Mouse (Mus musculus): ENCODE measurements around the gene Rhbdd3. TPM values are rescaled to one million over a fixed set of nuclear protein-coding genes. Genes with fewer than 3 reads are reported as not detected.

The Rhbdd3 gene
- polyA plus RNA-seq, 1 experiment from 2014 or later = 31.6 TPM

DNA sequence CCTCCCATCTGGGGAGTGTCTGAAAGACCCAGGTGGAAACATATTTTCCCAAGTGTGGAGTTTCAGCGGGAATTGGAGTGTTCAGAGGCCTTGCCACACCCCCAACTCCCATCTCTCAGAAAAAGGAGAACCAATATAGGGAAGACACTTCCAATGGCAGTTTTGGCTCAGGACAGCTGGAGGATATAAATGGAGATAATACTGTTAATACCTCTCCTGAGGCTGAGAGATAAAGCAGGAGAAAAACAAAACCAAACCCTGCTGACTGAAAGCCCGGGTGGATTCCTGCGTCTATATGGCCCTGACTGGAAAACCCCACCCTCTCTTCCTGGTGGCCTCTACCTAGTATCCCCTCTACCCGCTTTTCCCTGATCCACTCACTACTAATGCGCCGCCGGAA lies 3.7 kb downstream of the Rhbdd3 start:
- Histone ChIP-seq H3K4me3 (no peak overlapping the region), H3K4me1 (peaks cover 19% of the 10 kb centered on the region), H3K4me2 (replicated peaks) (no peak overlapping the region), H3K27ac (replicated peaks) (no peak overlapping the region), H3K9me3 (no peaks in the 10 kb centered on the region), H3K27me3 (no peaks in the 10 kb centered on the region), H3K9ac (replicated peaks) (no peak overlapping the region), H3K36me3 (0 out of 2 replicates have a peak, but pooled peaks cover 3% of the 10 kb centered on the region)
- WGBS = 91% methylated on average over 7 of the region's 7 CpGs
- no peak for ATAC-seq (replicated peaks)

DNA sequence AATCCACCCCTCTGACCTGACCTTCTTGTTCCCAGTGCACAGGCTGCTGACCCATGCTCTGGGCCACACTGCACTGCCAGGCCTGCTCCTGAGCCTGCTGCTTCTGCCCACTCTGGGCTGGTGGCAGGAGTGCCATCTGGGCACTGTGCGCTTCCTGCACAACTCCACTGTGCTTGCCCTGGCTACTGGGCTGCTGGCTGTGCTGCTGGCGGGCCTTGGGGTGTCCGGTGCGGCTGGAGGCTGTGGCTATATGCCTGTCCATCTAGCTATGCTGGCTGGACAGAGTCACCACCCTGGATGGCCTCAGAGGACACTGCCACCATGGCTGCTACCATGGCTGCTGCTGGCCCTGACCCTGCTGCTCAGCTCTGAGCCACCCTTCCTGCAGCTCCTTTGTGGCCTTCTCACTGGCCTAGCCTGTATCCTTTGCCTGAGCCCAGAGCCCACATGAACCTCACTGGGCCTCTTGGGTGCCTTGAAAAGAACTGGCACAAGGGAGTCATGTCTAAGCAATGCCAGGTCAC lies 5.3 kb downstream of the Rhbdd3 start:
- Histone ChIP-seq H3K4me1 (peaks cover 16% of the 10 kb centered on the region), H3K4me2 (replicated peaks) (no peak overlapping the region), H3K4me3 (no peak overlapping the region), H3K9ac (replicated peaks) (no peak overlapping the region), H3K27ac (replicated peaks) (no peak overlapping the region), H3K36me3 (0 out of 2 replicates have a peak, but pooled peaks cover 3% of the 10 kb centered on the region), H3K27me3 (no peaks in the 10 kb centered on the region), H3K9me3 (no peaks in the 10 kb centered on the region)
- WGBS = 99% methylated on average over 4 of the region's 4 CpGs
- ATAC-seq (replicated peaks) = no peak

GRCm38 (mm10) chr11:5109441-5109840 lies 10.7 kb downstream of the Rhbdd3 start:
- H3K4me2 ChIP-seq (replicated peaks) = no peak overlapping the region
- H3K27me3 ChIP-seq = no peaks in the 10 kb centered on the region
- H3K9me3 ChIP-seq = no peaks in the 10 kb centered on the region
- WGBS = 71% methylated on average over 8 of the region's 8 CpGs
- no peak overlapping the region for H3K4me3 ChIP-seq
- H3K36me3 ChIP-seq = no peaks in the 10 kb centered on the region
- ATAC-seq (replicated peaks) = no peak
- H3K4me1 ChIP-seq = 0 out of 2 replicates have a peak, but pooled peaks cover 4% of the 10 kb centered on the region
- no peak overlapping the region for H3K9ac ChIP-seq (replicated peaks)
- no peak overlapping the region for H3K27ac ChIP-seq (replicated peaks)

DNA sequence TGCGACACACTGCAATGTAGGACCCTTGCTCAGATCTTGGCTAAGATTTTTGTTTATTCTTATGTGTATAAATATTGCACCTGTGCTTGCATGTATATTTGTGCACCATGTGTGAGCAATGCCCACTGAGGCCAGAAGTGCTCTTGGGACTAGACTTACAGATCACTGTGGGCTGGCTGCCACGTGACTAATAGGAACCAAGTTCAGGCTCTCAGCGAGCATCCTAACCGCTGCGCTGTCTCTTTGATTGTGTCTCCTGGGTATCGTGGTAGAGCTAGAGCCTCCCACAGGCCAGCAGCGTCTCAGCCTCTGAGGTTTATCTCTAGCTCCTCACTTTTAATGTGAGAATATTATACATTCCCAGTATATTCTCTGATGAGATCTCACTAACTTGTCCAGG lies 14.9 kb downstream of the Rhbdd3 start:
- H3K4me1 ChIP-seq = 0 out of 2 replicates have a peak, but pooled peaks cover 4% of the 10 kb centered on the region
- H3K4me3 ChIP-seq = no peak overlapping the region
- WGBS = 83% methylated on average over 7 of the region's 7 CpGs

GRCm38 (mm10) chr11:5114931-5115581 lies 16.3 kb downstream of the Rhbdd3 start:
- Histone ChIP-seq H3K4me2 (replicated peaks) (no peak overlapping the region), H3K4me1 (0 out of 2 replicates have a peak, but pooled peaks cover 4% of the 10 kb centered on the region), H3K27me3 (no peaks in the 10 kb centered on the region), H3K4me3 (no peak overlapping the region), H3K36me3 (no peaks in the 10 kb centered on the region), H3K27ac (replicated peaks) (no peak overlapping the region), H3K9me3 (no peaks in the 10 kb centered on the region), H3K9ac (replicated peaks) (no peak overlapping the region)
- ATAC-seq (replicated peaks) = peak; percentile 38
- 28% methylated on average over 13 of the region's 13 CpGs for WGBS

More for the DNA sequence above, 14.9 kb downstream of the Rhbdd3 start:
- Histone ChIP-seq H3K36me3 (no peaks in the 10 kb centered on the region), H3K9me3 (no peaks in the 10 kb centered on the region), H3K4me2 (replicated peaks) (no peak overlapping the region), H3K27ac (replicated peaks) (no peak overlapping the region), H3K9ac (replicated peaks) (no peak overlapping the region), H3K27me3 (no peaks in the 10 kb centered on the region)
- no peak for ATAC-seq (replicated peaks)

DNA sequence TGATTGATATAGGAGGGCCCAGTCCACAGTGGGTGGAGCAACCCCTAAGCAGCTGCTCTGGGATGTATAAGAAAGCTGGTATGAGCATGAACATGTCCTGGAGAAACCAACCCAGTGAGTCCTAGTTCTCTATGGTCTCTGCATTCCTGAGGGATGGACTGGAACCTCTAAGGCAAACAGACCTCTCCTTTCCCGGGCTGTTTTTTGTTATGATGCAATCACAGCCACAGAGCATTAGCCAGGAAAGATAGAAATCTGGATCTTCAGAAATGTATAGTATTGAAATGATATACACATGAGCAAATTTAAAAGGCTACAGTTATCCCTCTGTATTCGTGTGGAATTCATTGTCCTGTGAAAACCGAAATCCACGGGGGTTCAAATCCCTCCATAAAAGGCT lies 27.0 kb downstream of the Rhbdd3 start:
- H3K4me1 ChIP-seq = peaks cover 17% of the 10 kb centered on the region
- no peaks in the 10 kb centered on the region for H3K9me3 ChIP-seq
- ATAC-seq (replicated peaks) = no peak
- H3K27ac ChIP-seq (replicated peaks) = no peak overlapping the region
- H3K36me3 ChIP-seq = no peaks in the 10 kb centered on the region
- H3K4me2 ChIP-seq (replicated peaks) = no peak overlapping the region
- H3K9ac ChIP-seq (replicated peaks) = no peak overlapping the region
- H3K27me3 ChIP-seq = no peaks in the 10 kb centered on the region
- no peak overlapping the region for H3K4me3 ChIP-seq
- WGBS = 52% methylated on average over 4 of the region's 4 CpGs

DNA sequence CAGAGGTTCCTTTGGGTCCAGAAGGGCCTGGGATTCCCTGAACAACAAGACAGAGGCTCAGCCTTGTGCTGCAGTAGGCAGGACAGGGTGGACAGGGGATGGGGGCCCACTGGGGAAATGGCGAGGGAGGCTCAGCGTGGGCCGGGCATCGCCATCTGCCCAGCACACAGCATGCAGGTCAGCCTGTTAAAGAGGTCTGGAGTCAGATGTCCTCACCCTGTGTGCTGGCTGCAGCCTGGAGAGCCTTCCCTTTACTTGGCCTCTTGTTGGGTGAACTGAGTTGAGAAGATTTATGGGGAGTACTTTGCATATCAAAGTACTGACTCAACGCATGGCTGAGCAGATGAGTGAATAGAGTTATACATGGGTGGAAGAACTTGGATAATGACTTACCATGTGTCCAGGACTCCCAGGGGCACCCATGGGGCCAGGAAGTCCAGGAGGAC lies 30.3 kb downstream of the Rhbdd3 start:
- 6% methylated on average over 5 of the region's 5 CpGs for WGBS
- Histone ChIP-seq H3K9ac (replicated peaks) (no peak overlapping the region), H3K4me2 (replicated peaks) (no peak overlapping the region), H3K4me3 (no peak overlapping the region), H3K27me3 (no peaks in the 10 kb centered on the region), H3K36me3 (no peaks in the 10 kb centered on the region), H3K9me3 (no peaks in the 10 kb centered on the region), H3K27ac (replicated peaks) (peak overlapping the region; percentile 40; the same call in 1 of the 2 replicates), H3K4me1 (peaks cover 17% of the 10 kb centered on the region)
- ATAC-seq (replicated peaks) = peak; percentile 46

GRCm38 (mm10) chr11:5130111-5130665 lies 31.5 kb downstream of the Rhbdd3 start:
- Histone ChIP-seq H3K4me1 (peaks cover 17% of the 10 kb centered on the region), H3K4me2 (replicated peaks) (no peak overlapping the region), H3K36me3 (no peaks in the 10 kb centered on the region), H3K9me3 (no peaks in the 10 kb centered on the region), H3K4me3 (no peak overlapping the region), H3K9ac (replicated peaks) (no peak overlapping the region), H3K27ac (replicated peaks) (no peak overlapping the region), H3K27me3 (no peaks in the 10 kb centered on the region)
- ATAC-seq (replicated peaks) = no peak
- 59% methylated on average over 4 of the region's 4 CpGs for WGBS

- Histone ChIP-seq H3K9me3 (no peaks in the 10 kb centered on the region), H3K36me3 (no peaks in the 10 kb centered on the region), H3K4me3 (no peak overlapping the region), H3K4me1 (peaks cover 17% of the 10 kb centered on the region), H3K4me2 (replicated peaks) (no peak overlapping the region), H3K9ac (replicated peaks) (no peak overlapping the region), H3K27me3 (no peaks in the 10 kb centered on the region), H3K27ac (replicated peaks) (no peak overlapping the region)
- 80% methylated on average over 4 of the region's 4 CpGs for WGBS
- ATAC-seq (replicated peaks) = no peak
These were observed 34.0 kb downstream of the Rhbdd3 start for GRCm38 (mm10) chr11:5132751-5133150.

DNA sequence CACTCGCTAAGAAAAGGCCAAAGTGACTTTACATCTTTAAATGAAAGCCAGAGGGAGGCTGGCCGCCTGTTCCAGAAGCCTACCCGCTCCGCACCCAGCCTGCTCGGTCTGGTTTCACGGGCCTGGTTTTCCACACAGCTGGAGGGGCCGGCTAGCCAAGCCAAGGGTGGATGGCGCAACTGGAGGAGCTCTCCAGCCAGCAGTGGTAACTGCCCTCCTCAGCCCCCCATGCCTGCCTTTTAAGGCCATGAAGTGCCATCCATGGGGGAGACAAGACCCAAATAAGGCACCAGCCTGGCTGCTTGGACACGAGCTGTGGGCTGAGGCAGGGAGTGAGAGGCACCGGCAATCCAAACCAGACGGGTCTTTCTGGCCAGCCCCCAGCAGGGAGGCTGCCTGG lies 37.2 kb downstream of the Rhbdd3 start:
- H3K4me2 ChIP-seq (replicated peaks) = no peak overlapping the region
- no peak overlapping the region for H3K9ac ChIP-seq (replicated peaks)
- no peak for ATAC-seq (replicated peaks)
- H3K4me1 ChIP-seq = peaks cover 8% of the 10 kb centered on the region; the same call in 1 of the 2 replicates
- no peaks in the 10 kb centered on the region for H3K36me3 ChIP-seq
- 84% methylated on average over 11 of the region's 11 CpGs for WGBS
- H3K4me3 ChIP-seq = no peak overlapping the region
- no peak overlapping the region for H3K27ac ChIP-seq (replicated peaks)
- no peaks in the 10 kb centered on the region for H3K27me3 ChIP-seq
- no peaks in the 10 kb centered on the region for H3K9me3 ChIP-seq

GRCm38 (mm10) chr11:5138642-5139041 lies 39.9 kb downstream of the Rhbdd3 start:
- Histone ChIP-seq H3K4me1 (peaks cover 8% of the 10 kb centered on the region; the same call in 1 of the 2 replicates), H3K27me3 (no peaks in the 10 kb centered on the region), H3K36me3 (no peaks in the 10 kb centered on the region), H3K4me2 (replicated peaks) (no peak overlapping the region), H3K9me3 (no peaks in the 10 kb centered on the region), H3K4me3 (no peak overlapping the region), H3K27ac (replicated peaks) (no peak overlapping the region), H3K9ac (replicated peaks) (no peak overlapping the region)
- WGBS = 93% methylated on average over 2 of the region's 2 CpGs
- ATAC-seq (replicated peaks) = no peak

GRCm38 (mm10) chr11:5139372-5139771 lies 40.6 kb downstream of the Rhbdd3 start:
- Histone ChIP-seq H3K4me3 (no peak overlapping the region), H3K4me2 (replicated peaks) (no peak overlapping the region), H3K36me3 (no peaks in the 10 kb centered on the region), H3K4me1 (peaks cover 8% of the 10 kb centered on the region; the same call in 1 of the 2 replicates), H3K9me3 (no peaks in the 10 kb centered on the region), H3K27ac (replicated peaks) (no peak overlapping the region), H3K27me3 (no peaks in the 10 kb centered on the region), H3K9ac (replicated peaks) (no peak overlapping the region)
- WGBS = 90% methylated on average over 9 of the region's 9 CpGs
- no peak for ATAC-seq (replicated peaks)

All from forebrain, embryonic 15.5 days (tissue).